Mouse (Mus musculus): ENCODE data around the gene Lars2.

DNA sequence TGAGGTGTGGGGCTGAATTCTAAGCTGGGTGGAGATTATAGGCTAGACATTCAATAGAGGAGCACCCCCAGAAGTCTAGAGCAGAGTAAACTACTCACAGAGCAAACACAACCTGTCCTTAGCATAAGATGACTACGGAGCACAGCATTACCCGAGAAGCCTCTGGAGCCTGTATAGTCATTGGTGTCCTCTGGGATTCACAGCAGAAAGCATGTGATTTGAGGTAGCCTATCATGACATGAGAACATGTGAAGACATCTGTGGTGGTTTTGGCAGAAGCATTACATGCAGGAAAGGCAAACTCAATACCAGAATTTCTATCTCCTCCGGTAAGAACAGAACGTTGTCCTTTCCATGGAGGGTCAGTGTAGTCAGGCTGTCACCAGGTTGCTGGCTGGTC is 118.8 kb downstream of the Lars2 start:
- TF ChIP-seq TAL1 (IDR thresholded peaks at IDR 0.05; ENCODE audit: low read length) (no peak), GATA1 (IDR thresholded peaks at IDR 0.05; ENCODE audit: low read length) (no peak)
